Mouse (Mus musculus): ENCODE results near the gene Gabrb2. TPM values are rescaled to one million over a fixed set of nuclear protein-coding genes. Genes with fewer than 3 reads are reported as not detected.

The Gabrb2 gene
- total and polyA plus RNA-seq, 3 experiments = not detected

- H3K4me2 ChIP-seq (ENCODE audit: insufficient read depth, low read depth, poor library complexity, severe bottlenecking) = no peak overlapping the region
- DNase-seq (ENCODE audit: extremely low read depth) = no peak
- in situ Hi-C loops (cut with MboI; ENCODE audit: low pct_ligation_motif_present, low pct_unique_long_range_greater_than_20kb, low sequenced_read_pairs) (no loop called here), dilution Hi-C loops (cut with MboI; ENCODE audit: extremely low pct_ligation_motif_present, extremely low pct_unique_long_range_greater_than_20kb, low sequenced_read_pairs) (no loop called here)
- TF ChIP-seq POLR2AphosphoS2 (IDR thresholded peaks at IDR 0.05; ENCODE audit: low read depth, low read length) = no peak
- no peak for TF ChIP-seq CHD2 (IDR thresholded peaks at IDR 0.05; ENCODE audit: low read length)
- TF ChIP-seq MEF2A (IDR thresholded peaks at IDR 0.05; ENCODE audit: borderline replicate concordance, low read depth, low read length) = no peak
- no peak for TF ChIP-seq HCFC1 (IDR thresholded peaks at IDR 0.05; ENCODE audit: low read depth, low read length)
- no peak for TF ChIP-seq MAX (IDR thresholded peaks at IDR 0.05; ENCODE audit: low read length)
- no peak for TF ChIP-seq NELFE (IDR thresholded peaks at IDR 0.05; ENCODE audit: low read depth, low read length)
- no peak overlapping the region for H3K27ac ChIP-seq (ENCODE audit: insufficient read depth, low read depth)
- no peaks in the 10 kb centered on the region for H3K27me3 ChIP-seq (replicated peaks)
- no peak overlapping the region for H3K4me3 ChIP-seq (replicated peaks in 1 of 3; ENCODE audit: low read depth in 2 of 3, low read length in 2 of 3, poor library complexity in 1 of 3)
- H3K9me3 ChIP-seq (replicated peaks; ENCODE audit: low read length) = no peaks in the 10 kb centered on the region
- H3K36me3 ChIP-seq (replicated peaks in 1 of 2; ENCODE audit: control insufficient read depth in 1 of 2, insufficient read depth in 1 of 2, low read length in 1 of 2) = no peaks in the 10 kb centered on the region
- peaks cover 0 to 4% of the 10 kb centered on the region in 2 experiments; a peak in 1 of 4 replicates for H3K4me1 ChIP-seq (ENCODE audit: control insufficient read depth in 1 of 2, insufficient read depth in 2 of 2)
- H3K9ac ChIP-seq (ENCODE audit: insufficient read depth, low read depth) = no peak overlapping the region
- H3K79me2 ChIP-seq (replicated peaks; ENCODE audit: control insufficient read depth, extremely low read depth, insufficient read depth, poor library complexity, severe bottlenecking) = no peaks in the 10 kb centered on the region
Measured at GRCm38 (mm10) chr11:42521960-42522359, 102.4 kb downstream of the Gabrb2 start.

GRCm38 (mm10) chr11:42528226-42528881 is 108.8 kb downstream of the Gabrb2 start:
- DNase-seq (ENCODE audit: extremely low read depth) = no peak
- TF ChIP-seq POLR2A (IDR thresholded peaks at IDR 0.05; ENCODE audit: low read depth, low read length) (no peak), MXI1 (IDR thresholded peaks at IDR 0.05; ENCODE audit: low read depth, low read length) (no peak), RAD21 (IDR thresholded peaks at IDR 0.05; ENCODE audit: low read depth, low read length) (no peak), ELF1 (IDR thresholded peaks at IDR 0.05; ENCODE audit: low read depth, low read length) (no peak), MAZ (IDR thresholded peaks at IDR 0.05; ENCODE audit: low read depth, low read length) (no peak), ZC3H11A (IDR thresholded peaks at IDR 0.05; ENCODE audit: low read depth, low read length) (no peak), JUND (conservative IDR thresholded peaks at IDR 0.05; ENCODE audit: low read depth, low read length) (no peak), UBTF (IDR thresholded peaks at IDR 0.05; ENCODE audit: low read depth, low read length) (no peak), RCOR1 (conservative IDR thresholded peaks at IDR 0.05; ENCODE audit: low read depth, low read length) (no peak), ZMIZ1 (IDR thresholded peaks at IDR 0.05; ENCODE audit: low read depth, low read length) (no peak), TCF12 (IDR thresholded peaks at IDR 0.05; ENCODE audit: low read depth, low read length) (no peak), MAX (IDR thresholded peaks at IDR 0.05; ENCODE audit: low read length) (no peak), HCFC1 (IDR thresholded peaks at IDR 0.05; ENCODE audit: low read depth, low read length) (no peak), GABPA (IDR thresholded peaks at IDR 0.05; ENCODE audit: insufficient replicate concordance, low read depth, low read length) (no peak), E2F4 (IDR thresholded peaks at IDR 0.05; ENCODE audit: insufficient replicate concordance, low read depth, low read length) (no peak), CHD2 (IDR thresholded peaks at IDR 0.05; ENCODE audit: low read length) (no peak), ZKSCAN1 (IDR thresholded peaks at IDR 0.05; ENCODE audit: borderline replicate concordance, low read depth, low read length) (no peak), IRF4 (IDR thresholded peaks at IDR 0.05; ENCODE audit: low read depth, low read length) (no peak)
- H3K4me2 ChIP-seq (ENCODE audit: insufficient read depth, low read depth, poor library complexity, severe bottlenecking) = no peak overlapping the region
- H3K27me3 ChIP-seq (replicated peaks) = no peaks in the 10 kb centered on the region
- no peak overlapping the region for H3K9ac ChIP-seq (ENCODE audit: insufficient read depth, low read depth)
- no peaks in the 10 kb centered on the region for H3K9me3 ChIP-seq (replicated peaks; ENCODE audit: low read length)
- H3K79me2 ChIP-seq (replicated peaks; ENCODE audit: control insufficient read depth, extremely low read depth, insufficient read depth, poor library complexity, severe bottlenecking) = no peaks in the 10 kb centered on the region
- no peaks in the 10 kb centered on the region for H3K4me1 ChIP-seq (ENCODE audit: control insufficient read depth in 1 of 2, insufficient read depth in 2 of 2)
- H3K4me3 ChIP-seq (replicated peaks in 1 of 3; ENCODE audit: low read depth in 2 of 3, low read length in 2 of 3, poor library complexity in 1 of 3) = no peak overlapping the region
- H3K27ac ChIP-seq (ENCODE audit: insufficient read depth, low read depth) = no peak overlapping the region
- dilution Hi-C loops (cut with MboI; ENCODE audit: extremely low pct_ligation_motif_present, extremely low pct_unique_long_range_greater_than_20kb, low sequenced_read_pairs) = no loop called here
- in situ Hi-C loops (cut with MboI; ENCODE audit: low pct_ligation_motif_present, low pct_unique_long_range_greater_than_20kb, low sequenced_read_pairs) = no loop called here
- H3K36me3 ChIP-seq (replicated peaks in 1 of 2; ENCODE audit: control insufficient read depth in 1 of 2, insufficient read depth in 1 of 2, low read length in 1 of 2) = no peaks in the 10 kb centered on the region
